28 mouse cellular contexts compared by ENCODE assay signal in genomic region chr7:129914871-129915270, GRCm38 (mm10).
"Had no signal": no experiment of that assay in that cellular context is flagged by ENCODE, and none has a peak within 500 bp of the region (broad histone marks: within the 10 kb centered on the region; RNA-seq: fewer than 3 reads in every experiment).

No protein-coding gene starts in this region.

- H3K27ac ChIP-seq: limb, embryonic 10.5 days; limb, embryonic 12.5 days; limb, embryonic 13.5 days; limb, embryonic 15.5 days; liver, embryonic 12.5 days; liver, embryonic 13.5 days; liver, embryonic 14.5 days; liver, embryonic 15.5 days; lung, embryonic 15.5 days; macrophage; midbrain, embryonic 10.5 days; midbrain, embryonic 12.5 days; midbrain, embryonic 13.5 days; midbrain, embryonic 15.5 days; neural tube, embryonic 12.5 days had no signal

- DNase-seq: left cerebral cortex, postnatal 4 days; liver; liver, embryonic 13.5 days; liver, postnatal 0 days; lung, adult 18-20 months; lung, adult 2 months; lung, embryonic 14.5 days; lung, postnatal 10 days; lung, postnatal 14 days; lung, postnatal 36 days; lung, postnatal 4 days; midbrain, embryonic 14.5 days had no signal

- H3K36me3 ChIP-seq: limb, embryonic 10.5 days; limb, embryonic 12.5 days; limb, embryonic 13.5 days; limb, embryonic 15.5 days; liver, embryonic 12.5 days; liver, embryonic 13.5 days; liver, embryonic 15.5 days; lung, embryonic 15.5 days; midbrain, embryonic 10.5 days; midbrain, embryonic 12.5 days; midbrain, embryonic 13.5 days; midbrain, embryonic 15.5 days; neural tube, embryonic 12.5 days had no signal

- H3K4me1 ChIP-seq: liver, embryonic 12.5 days; liver, embryonic 13.5 days; liver, embryonic 15.5 days; lung, embryonic 15.5 days; megakaryocyte, embryonic 14.5 days; midbrain, embryonic 13.5 days; midbrain, embryonic 15.5 days; neural tube, embryonic 12.5 days had no signal

- H3K4me3 ChIP-seq: limb, embryonic 10.5 days; limb, embryonic 12.5 days; limb, embryonic 13.5 days; limb, embryonic 15.5 days; liver, embryonic 12.5 days; liver, embryonic 13.5 days; liver, embryonic 15.5 days; lung, embryonic 15.5 days; megakaryocyte, embryonic 14.5 days; midbrain, embryonic 10.5 days; midbrain, embryonic 12.5 days; midbrain, embryonic 13.5 days; midbrain, embryonic 15.5 days; myocyte; neural tube, embryonic 12.5 days had no signal

- H3K9me3 ChIP-seq: limb, embryonic 10.5 days; limb, embryonic 12.5 days; limb, embryonic 13.5 days; limb, embryonic 15.5 days; liver, embryonic 12.5 days; liver, embryonic 13.5 days; liver, embryonic 15.5 days; lung, embryonic 15.5 days; midbrain, embryonic 10.5 days; midbrain, embryonic 12.5 days; midbrain, embryonic 13.5 days; midbrain, embryonic 15.5 days; neural tube, embryonic 12.5 days had no signal

- H3K27me3 ChIP-seq: limb, embryonic 13.5 days; limb, embryonic 15.5 days; liver, embryonic 12.5 days; liver, embryonic 13.5 days; liver, embryonic 15.5 days; lung, embryonic 15.5 days; megakaryocyte, embryonic 14.5 days; midbrain, embryonic 12.5 days; midbrain, embryonic 13.5 days; midbrain, embryonic 15.5 days; neural tube, embryonic 12.5 days had no signal
